Comparison of ENCODE assay signal across 8 mouse cellular contexts in the genomic region with DNA sequence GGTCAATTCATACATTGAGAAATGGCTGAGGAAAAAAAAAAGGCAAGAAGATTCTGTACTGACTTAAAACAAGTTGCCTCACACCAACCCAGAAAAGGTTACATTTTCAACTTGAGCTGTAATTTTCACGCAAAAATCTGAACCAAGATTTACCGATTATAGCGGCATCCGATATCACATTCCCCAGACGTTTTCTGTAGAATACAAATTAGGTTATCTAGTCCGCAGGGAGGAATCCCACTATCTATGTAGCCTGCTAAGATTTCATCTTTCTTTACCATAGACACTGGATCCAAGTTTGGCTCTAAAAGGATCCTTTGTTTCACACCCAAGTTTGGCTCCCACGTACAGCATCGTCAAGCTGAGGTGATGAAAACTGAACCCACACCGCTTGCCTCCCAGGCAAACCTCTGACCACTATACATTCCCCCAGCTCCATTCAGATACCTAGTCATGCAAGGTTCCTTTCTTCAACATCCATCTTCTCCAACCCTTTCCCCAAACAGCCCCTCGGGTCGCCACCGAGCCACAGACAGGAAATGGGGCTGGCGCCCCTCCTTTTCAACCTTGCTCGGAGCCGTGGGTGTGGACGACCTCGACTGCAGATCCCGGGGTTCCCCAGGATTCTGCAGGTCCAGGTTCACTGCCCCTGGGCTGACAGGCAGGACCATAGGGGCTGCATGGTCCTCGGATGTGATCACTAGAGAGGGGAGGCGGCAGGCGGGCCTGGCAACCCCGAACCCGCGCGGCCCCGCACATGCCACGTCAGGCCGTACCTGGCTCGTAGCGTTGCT. TPM values are rescaled to one million over a fixed set of nuclear protein-coding genes. Genes with fewer than 3 reads are reported as not detected.
DNase-seq lines count a peak whose midpoint lies in the region; ATAC-seq and TF ChIP-seq lines count a peak whose summit lies in the region.

No protein-coding gene starts in this region.

- H3K9ac ChIP-seq in kidney, postnatal 0 days (ENCODE audit: low read depth, low read length): peak overlapping the region; percentile 87

- peak overlapping the region; percentile 79 for H3K27ac ChIP-seq in kidney, postnatal 0 days
- peak overlapping the region; percentile 65 for H3K27ac ChIP-seq in bone marrow, adult 2 months (ENCODE audit: control insufficient read depth, insufficient read depth, low read depth, low read length, poor library complexity)
- H3K27ac ChIP-seq in hindbrain, embryonic 10.5 days: peak overlapping the region; percentile 94

- ATAC-seq in kidney, postnatal 0 days (replicated peaks; ENCODE audit: low FRiP score, low read depth): no peak
- peak; percentile 31 for ATAC-seq in megakaryocyte-erythroid progenitor cell, adult 5-6 weeks (replicated peaks; ENCODE audit: low FRiP score, low TSS enrichment, poor library complexity, severe bottlenecking)

- under 1% methylated on average over 30 of the region's 30 CpGs for whole genome bisulfite sequencing in kidney, postnatal 0 days
- 1% methylated on average over 30 of the region's 30 CpGs for WGBS in bone marrow, adult 2 months
- 1% methylated on average over 30 of the region's 30 CpGs for WGBS in hindbrain, embryonic 10.5 days

- H3K4me2 ChIP-seq in kidney, postnatal 0 days (ENCODE audit: low read length): peak overlapping the region; percentile 86

- DNase-seq in kidney, postnatal 0 days (ENCODE audit: low spot score): peak; percentile 31
- no peak for DNase-seq in kidney, postnatal 4 days
- no peak for DNase-seq in hindbrain, embryonic 10.5 days (ENCODE audit: low spot score)
- DNase-seq in right cerebral cortex, postnatal 36 days (ENCODE audit: low spot score in 2 of 2): no peak
- no peak for DNase-seq in layer of hippocampus, adult 11-12 months (ENCODE audit: low spot score)
- DNase-seq in adrenal gland, postnatal 14 days: no peak

- H3K4me3 ChIP-seq in kidney, postnatal 0 days (replicated peaks; ENCODE audit: low read depth, low read length): peak overlapping the region; percentile 91
- peak overlapping the region; percentile 73 for H3K4me3 ChIP-seq in bone marrow, adult 2 months (replicated peaks; ENCODE audit: control insufficient read depth, low read depth, low read length)
- peak overlapping the region; percentile 64 for H3K4me3 ChIP-seq in hindbrain, embryonic 10.5 days

- no peaks in the 10 kb centered on the region for H3K36me3 ChIP-seq in kidney, postnatal 0 days (ENCODE audit: insufficient read depth, low read length)
- no peaks in the 10 kb centered on the region for H3K36me3 ChIP-seq in hindbrain, embryonic 10.5 days

- TF ChIP-seq POLR2A in bone marrow, adult 2 months (IDR thresholded peaks at IDR 0.05; ENCODE audit: borderline replicate concordance, control insufficient read depth, low read depth, low read length): no peak

- no peaks in the 10 kb centered on the region for H3K9me3 ChIP-seq in kidney, postnatal 0 days (replicated peaks; ENCODE audit: low read length)
- H3K9me3 ChIP-seq in hindbrain, embryonic 10.5 days: no peaks in the 10 kb centered on the region

- no peaks in the 10 kb centered on the region for H3K27me3 ChIP-seq in kidney, postnatal 0 days (ENCODE audit: insufficient read depth, low read length)
- no peaks in the 10 kb centered on the region for H3K27me3 ChIP-seq in hindbrain, embryonic 10.5 days (ENCODE audit: insufficient read depth, poor library complexity, severe bottlenecking)

- no peak for TF ChIP-seq CTCF in kidney, postnatal 0 days (IDR thresholded peaks at IDR 0.05; ENCODE audit: low read depth)
- TF ChIP-seq CTCF in bone marrow, adult 2 months (IDR thresholded peaks at IDR 0.05; ENCODE audit: control insufficient read depth, insufficient read depth, low read length): no peak

- peaks cover 4% of the 10 kb centered on the region; the same call in 1 of the 2 replicates for H3K4me1 ChIP-seq in kidney, postnatal 0 days (replicated peaks; ENCODE audit: insufficient read depth, low read length)
- no peaks in the 10 kb centered on the region; the same call in 1 of the 2 replicates for H3K4me1 ChIP-seq in bone marrow, adult 2 months (ENCODE audit: control insufficient read depth, insufficient read depth, low read length)
- peaks cover 11% of the 10 kb centered on the region for H3K4me1 ChIP-seq in hindbrain, embryonic 10.5 days (replicated peaks)

RNA-seq across cellular contexts. Expression of a gene that starts 0.5 kb away (rescaled TPM):
- polyA plus RNA-seq in kidney, postnatal 0 days (2015; fragmentation: Nextera tagmentation; extraction: Ambion mirVana): 38.8 and 41.6 TPM in 2 replicates
- polyA plus RNA-seq in bone marrow, adult 2 months (2011; ENCODE audit: insufficient read depth, insufficient read length, low replicate concordance, missing spikeins): 5.6 and 6.4 TPM in 2 replicates
- polyA plus RNA-seq in hindbrain, embryonic 10.5 days (2016; fragmentation: Nextera tagmentation; extraction: Ambion mirVana): 28.0 and 34.5 TPM in 2 replicates
- 9.9 and 19.4 TPM in 2 replicates for total RNA-seq in megakaryocyte-erythroid progenitor cell, adult 5-6 weeks (2014; fragmentation: Nextera tagmentation)
- 10.5 and 10.9 TPM in 2 replicates for total RNA-seq in megakaryocyte-erythroid progenitor cell, adult 5-6 weeks (2017)
- total RNA-seq in adrenal gland, postnatal 14 days (2021): 12.7 and 17.2 TPM in 2 replicates

RNA-seq across cellular contexts. Expression of a gene that starts 0.8 kb away (rescaled TPM):
- 7.9 and 8.0 TPM in 2 replicates for polyA plus RNA-seq in kidney, postnatal 0 days (2015; fragmentation: Nextera tagmentation; extraction: Ambion mirVana)
- 6.5 and 12.3 TPM in 2 replicates for polyA plus RNA-seq in bone marrow, adult 2 months (2011; ENCODE audit: insufficient read depth, insufficient read length, low replicate concordance, missing spikeins)
- polyA plus RNA-seq in hindbrain, embryonic 10.5 days (2016; fragmentation: Nextera tagmentation; extraction: Ambion mirVana): 17.0 and 20.3 TPM in 2 replicates
- 11.7 and 22.2 TPM in 2 replicates for total RNA-seq in megakaryocyte-erythroid progenitor cell, adult 5-6 weeks (2014; fragmentation: Nextera tagmentation)
- total RNA-seq in megakaryocyte-erythroid progenitor cell, adult 5-6 weeks (2017): 7.9 and 12.5 TPM in 2 replicates
- 12.9 and 16.9 TPM in 2 replicates for total RNA-seq in adrenal gland, postnatal 14 days (2021)

RNA-seq across cellular contexts. Expression of a gene that starts 17.7 kb away (rescaled TPM):
- 1.4 and 2.3 TPM in 2 replicates for polyA plus RNA-seq in kidney, postnatal 0 days (2015; fragmentation: Nextera tagmentation; extraction: Ambion mirVana)
- polyA plus RNA-seq in bone marrow, adult 2 months (2011; ENCODE audit: insufficient read depth, insufficient read length, low replicate concordance, missing spikeins): not detected in 2 replicates
- polyA plus RNA-seq in hindbrain, embryonic 10.5 days (2016; fragmentation: Nextera tagmentation; extraction: Ambion mirVana): 0.43 and 1.7 TPM in 2 replicates
- not detected in 2 replicates for total RNA-seq in megakaryocyte-erythroid progenitor cell, adult 5-6 weeks (2014; fragmentation: Nextera tagmentation)
- not detected in 2 replicates for total RNA-seq in megakaryocyte-erythroid progenitor cell, adult 5-6 weeks (2017)
- 1.1 and 2.0 TPM in 2 replicates for total RNA-seq in adrenal gland, postnatal 14 days (2021)
